Mouse (Mus musculus) thymus, adult 2 months (tissue): ENCODE results near the gene Prrt4. TPM values are rescaled to one million over a fixed set of nuclear protein-coding genes. Genes with fewer than 3 reads are reported as not detected.

Source experiments
- DNase-seq: peaks from one replicate; pipeline ENCODE4 v3.0.0; 2021
- H3K27ac ChIP-seq: fragments of 200-500 bp; 2 replicates; pipeline ENCODE4 v1.5.1; 2012; ENCODE audit warnings: low read length, control low read depth; ENCODE audit not compliant: control insufficient read depth, insufficient read depth
- H3K27me3 ChIP-seq: fragments of 200-500 bp; 2 replicates; pipeline ENCODE4 v1.6.1; 2012; ENCODE audit warnings: mild to moderate bottlenecking, low read length, moderate library complexity, mixed read lengths; ENCODE audit not compliant: control insufficient read depth, insufficient read depth
- H3K36me3 ChIP-seq: fragments of 200-500 bp; 2 replicates; pipeline ENCODE4 v1.6.1; 2012; ENCODE audit warnings: mild to moderate bottlenecking, low read length, moderate library complexity; ENCODE audit not compliant: control insufficient read depth, insufficient read depth
- H3K4me1 ChIP-seq: fragments of 200-500 bp; replicated peaks from 2 replicates; pipeline ENCODE4 v1.6.1; 2012; ENCODE audit warnings: low read length; ENCODE audit not compliant: control insufficient read depth, insufficient read depth
- H3K4me3 ChIP-seq: fragments of 200-500 bp; 2 replicates; pipeline ENCODE4 v1.5.1; 2012; ENCODE audit warnings: mild to moderate bottlenecking, low read length, control low read depth, moderate library complexity; ENCODE audit not compliant: control insufficient read depth, insufficient read depth
- CTCF ChIP-seq: fragments of 200-500 bp; IDR thresholded peaks from 2 replicates; pipeline ENCODE4 v1.5.1; 2012; ENCODE audit warnings: mild to moderate bottlenecking, control low read depth, low read length, moderate library complexity, borderline replicate concordance; ENCODE audit not compliant: control insufficient read depth, poor library complexity, insufficient read depth; ENCODE audit errors: extremely low read depth
- POLR2A ChIP-seq: fragments of 200-500 bp; IDR thresholded peaks from 2 replicates; pipeline ENCODE4 v1.6.1; 2012; ENCODE audit warnings: mild to moderate bottlenecking, low read length, control low read depth, moderate library complexity; ENCODE audit not compliant: control insufficient read depth, poor library complexity, insufficient read depth; ENCODE audit errors: extremely low read depth
- WGBS: fragments of 180-500 bp; shearing (Covaris S2); methylation state at CpG from one replicate; pipeline ENCODE4 v1.1.7; 2018; 5-methylcytosine and 5-hydroxymethylcytosine counted together
- polyA plus RNA-seq: library from polyadenylated mRNA; depleted of rRNA; stranded (reverse); fragments of >200 nt; gene quantifications from 2 replicates; pipeline ENCODE4 v1.2.3, GENCODE M21; 2012

Gene Prrt4
- polyA plus RNA-seq, 1 experiment, result 0.32 TPM

GRCm38 (mm10) chr6:29156326-29156725, 23.1 kb downstream of the Prrt4 start:
- WGBS, result 97% methylated on average over 5 of the region's 5 CpGs
- Histone ChIP-seq H3K4me1 (no peaks in the 10 kb centered on the region), H3K27me3 (no peaks in the 10 kb centered on the region), H3K4me3 (no peak overlapping the region), H3K27ac (no peak overlapping the region), H3K36me3 (peaks cover 67% of the 10 kb centered on the region)
- no peak for TF ChIP-seq CTCF
- TF ChIP-seq POLR2A, result no peak
- DNase-seq, result no peak

DNA sequence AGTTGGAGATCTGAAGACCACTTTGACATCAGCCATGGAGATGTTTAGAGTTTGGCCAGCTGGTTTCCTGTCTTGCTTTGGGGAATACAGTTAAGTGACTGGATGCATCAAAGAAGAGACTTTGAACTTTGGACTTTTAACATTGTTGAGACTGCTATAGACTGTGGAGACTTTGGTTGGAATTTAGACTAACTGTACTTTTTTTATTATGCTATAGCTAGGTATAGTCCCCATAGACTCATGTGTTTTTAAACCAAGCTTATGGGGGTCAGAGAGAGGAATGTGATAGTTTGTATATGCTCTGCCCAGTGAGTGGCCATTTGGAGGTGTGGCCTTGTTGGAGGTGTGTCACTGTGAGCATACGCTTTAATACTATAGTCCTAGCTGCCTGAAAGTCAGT, 29.4 kb downstream of the Prrt4 start:
- no peaks in the 10 kb centered on the region for H3K4me1 ChIP-seq
- H3K27me3 ChIP-seq, result no peaks in the 10 kb centered on the region
- H3K27ac ChIP-seq, result no peak overlapping the region
- peaks cover 32% of the 10 kb centered on the region for H3K36me3 ChIP-seq
- DNase-seq, result no peak
- TF ChIP-seq CTCF (no peak), POLR2A (no peak)
- WGBS, result 96% methylated on average over 1 of the region's 1 CpGs
- no peak overlapping the region for H3K4me3 ChIP-seq

DNA sequence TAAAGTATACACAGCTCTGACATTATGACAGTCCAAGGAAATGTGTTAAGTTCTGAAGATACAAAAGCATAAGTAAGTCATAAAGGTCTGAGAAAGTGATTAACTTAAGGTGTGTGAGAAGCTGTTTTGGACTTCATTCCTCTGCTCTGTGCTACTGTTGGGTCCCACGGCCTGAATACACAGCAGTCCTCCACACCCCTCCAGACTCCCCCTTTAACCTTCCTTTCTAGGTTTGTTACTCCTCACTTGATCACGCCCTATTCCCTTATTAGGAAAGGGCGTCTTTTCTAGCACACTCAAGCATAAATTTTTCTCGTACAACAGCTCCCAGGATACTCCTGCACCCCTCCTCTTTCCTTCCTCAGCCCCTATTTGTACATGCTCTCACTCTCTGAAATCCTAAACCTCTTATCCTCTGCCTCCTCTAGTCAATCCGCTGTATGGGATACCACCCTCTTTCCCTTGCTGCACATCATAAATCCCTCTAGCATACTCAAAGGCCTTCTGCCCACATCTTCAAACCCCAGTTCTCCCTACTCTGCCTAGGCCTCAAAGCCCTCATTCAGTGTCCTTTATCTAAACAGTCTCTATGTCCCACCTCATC, 31.9 kb downstream of the Prrt4 start:
- no peak for DNase-seq
- TF ChIP-seq CTCF, result no peak
- TF ChIP-seq POLR2A, result no peak
- H3K36me3 ChIP-seq, result peaks cover 14% of the 10 kb centered on the region
- no peak overlapping the region for H3K4me3 ChIP-seq
- H3K4me1 ChIP-seq, result no peaks in the 10 kb centered on the region
- 92% methylated on average over 5 of the region's 5 CpGs for WGBS
- H3K27ac ChIP-seq, result no peak overlapping the region
- H3K27me3 ChIP-seq, result no peaks in the 10 kb centered on the region

- TF ChIP-seq POLR2A (no peak), CTCF (no peak)
- no peaks in the 10 kb centered on the region for H3K27me3 ChIP-seq
- H3K27ac ChIP-seq, result no peak overlapping the region
- 87% methylated on average over 7 of the region's 7 CpGs for WGBS
- DNase-seq, result no peak
- peaks cover 14% of the 10 kb centered on the region for H3K36me3 ChIP-seq
- no peaks in the 10 kb centered on the region for H3K4me1 ChIP-seq
- H3K4me3 ChIP-seq, result no peak overlapping the region
Measured at GRCm38 (mm10) chr6:29146641-29147040, 32.7 kb downstream of the Prrt4 start.

GRCm38 (mm10) chr6:29145456-29146307, 33.7 kb downstream of the Prrt4 start:
- H3K4me3 ChIP-seq, result no peak overlapping the region
- DNase-seq, result no peak
- TF ChIP-seq POLR2A, result no peak
- no peak for TF ChIP-seq CTCF
- H3K27ac ChIP-seq, result no peak overlapping the region
- 93% methylated on average over 12 of the region's 12 CpGs for WGBS
- H3K4me1 ChIP-seq, result no peaks in the 10 kb centered on the region
- no peaks in the 10 kb centered on the region for H3K27me3 ChIP-seq
- H3K36me3 ChIP-seq, result peaks cover 19% of the 10 kb centered on the region

- Histone ChIP-seq H3K27me3 (no peaks in the 10 kb centered on the region), H3K4me1 (no peaks in the 10 kb centered on the region), H3K27ac (no peak overlapping the region), H3K4me3 (no peak overlapping the region), H3K36me3 (peaks cover 19% of the 10 kb centered on the region)
- TF ChIP-seq CTCF (no peak), POLR2A (no peak)
- WGBS, result 96% methylated on average over 3 of the region's 3 CpGs
- DNase-seq, result no peak
Measured at GRCm38 (mm10) chr6:29144971-29145370, 34.4 kb downstream of the Prrt4 start.
